Mouse (Mus musculus) ovary, postnatal 10 days (tissue): Measurements from ENCODE around the gene Ogdhl.
"Not testable (repeated sequence)": the region's sequence is repeated elsewhere in the genome, so short reads cannot be mapped to it uniquely, and the experiment has no call there.

Experiments
- DNase-seq: peaks from one replicate; pipeline ENCODE4 v3.0.0; 2022; ENCODE audit warnings: low spot score

Ogdhl gene

DNA sequence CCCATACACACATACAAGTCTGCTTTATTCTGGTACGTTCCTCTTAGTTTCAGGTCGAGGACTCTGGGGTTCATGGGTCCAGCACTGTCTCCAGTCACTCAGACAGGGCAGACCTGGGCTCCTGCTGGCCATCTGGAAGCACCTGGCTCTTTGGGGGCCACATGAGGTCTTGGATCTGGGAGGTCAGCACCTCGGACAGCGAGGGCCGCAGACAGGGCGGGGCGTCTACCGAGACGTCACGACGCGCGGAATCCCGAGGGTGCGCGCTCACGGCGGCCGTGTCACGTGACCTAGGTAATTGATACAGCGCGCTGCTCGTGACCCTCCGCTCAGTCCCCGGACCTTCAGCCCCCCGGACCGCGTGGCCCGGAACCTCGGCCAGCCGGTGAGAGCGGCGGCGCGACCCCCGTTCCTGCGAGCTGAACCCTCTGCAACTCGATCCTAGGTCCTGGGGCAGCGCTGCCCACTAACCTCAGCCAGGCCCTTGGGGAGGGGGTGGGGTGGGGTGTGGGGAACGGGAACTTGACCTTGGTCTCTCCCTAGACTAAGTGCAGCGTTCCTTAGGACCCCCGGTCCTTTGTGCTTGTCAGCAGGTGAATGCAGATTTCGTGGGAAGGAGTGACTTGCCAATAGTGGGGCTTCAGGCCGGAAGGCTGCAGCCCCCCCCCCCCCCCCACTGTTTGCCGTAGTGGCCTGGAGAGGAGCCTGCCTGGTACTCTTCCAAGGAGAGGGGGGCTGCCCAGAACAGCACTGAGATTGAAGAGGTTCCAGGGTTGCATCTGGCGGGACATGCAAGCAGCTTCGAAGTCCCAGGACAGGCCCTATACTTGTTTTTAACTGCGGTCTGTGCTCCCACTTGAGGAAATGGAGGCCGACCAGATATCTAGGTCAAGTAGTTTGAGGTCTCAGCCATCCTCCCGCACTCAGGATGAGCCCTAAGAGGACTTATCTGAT lies at the start of gene Ogdhl:
Ogdhl (plus strand) TSS at position 288 of the 954 bp plus-strand sequence.
- peak; percentile 42 for DNase-seq

DNA sequence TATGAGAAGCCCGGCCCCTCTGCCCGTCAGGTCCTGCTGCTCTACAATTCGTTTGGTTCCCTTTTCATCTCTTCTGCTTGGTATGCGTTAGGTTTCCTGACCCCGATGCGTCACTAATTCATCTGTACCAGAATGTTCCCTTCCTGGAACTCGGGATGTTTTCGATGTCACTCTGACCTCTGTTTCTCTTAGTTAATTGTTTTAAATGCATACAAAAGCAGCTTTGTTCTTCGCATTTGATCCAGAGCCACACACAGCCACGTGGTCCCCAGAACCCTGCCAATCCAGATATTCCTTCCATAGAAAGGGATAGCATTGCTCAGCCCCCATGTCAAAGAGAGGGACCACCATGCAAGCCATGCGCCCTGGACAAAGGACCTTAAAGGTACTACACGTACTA lies 20.2 kb upstream of the Ogdhl start:
- DNase-seq: no peak

DNA sequence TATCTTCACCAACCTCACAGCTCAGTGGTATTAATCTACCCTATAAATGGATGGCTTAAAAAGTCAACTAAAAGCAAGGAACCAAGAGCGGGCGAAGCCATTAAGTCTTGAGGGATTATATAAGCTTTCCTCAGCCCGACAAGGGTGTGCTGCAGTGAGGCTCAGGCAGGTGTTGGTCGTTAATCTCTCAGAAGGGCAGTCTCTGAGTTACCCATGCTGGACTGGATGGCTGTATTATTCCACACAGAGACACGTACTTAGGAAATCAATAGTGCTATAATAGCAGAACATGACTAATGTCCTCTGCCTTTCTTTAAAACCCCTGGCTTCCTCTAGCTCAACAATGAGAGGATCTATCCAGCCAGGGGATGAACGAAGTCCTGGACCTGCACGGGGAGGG lies 19.4 kb upstream of the Ogdhl start:
- DNase-seq: no peak

DNA sequence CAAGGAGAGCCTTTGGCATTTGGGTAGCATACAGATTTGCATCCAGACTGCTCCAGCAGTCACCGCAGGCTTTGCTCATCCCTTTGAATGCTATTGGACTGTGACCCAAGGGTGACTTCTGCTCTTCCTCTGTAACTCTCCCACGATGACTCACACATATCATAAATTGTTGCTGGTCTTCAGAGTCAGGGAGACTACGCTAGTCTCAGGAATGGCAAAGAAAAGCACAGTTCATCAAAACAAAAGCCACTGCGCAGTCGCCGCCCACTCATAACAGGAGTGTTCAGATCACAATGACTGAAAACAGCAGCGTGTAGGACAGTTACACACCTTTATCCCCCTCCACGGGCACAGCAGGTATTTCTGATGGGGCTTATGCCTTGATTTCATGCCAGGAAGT lies 16.9 kb upstream of the Ogdhl start:
- DNase-seq: no peak

DNA sequence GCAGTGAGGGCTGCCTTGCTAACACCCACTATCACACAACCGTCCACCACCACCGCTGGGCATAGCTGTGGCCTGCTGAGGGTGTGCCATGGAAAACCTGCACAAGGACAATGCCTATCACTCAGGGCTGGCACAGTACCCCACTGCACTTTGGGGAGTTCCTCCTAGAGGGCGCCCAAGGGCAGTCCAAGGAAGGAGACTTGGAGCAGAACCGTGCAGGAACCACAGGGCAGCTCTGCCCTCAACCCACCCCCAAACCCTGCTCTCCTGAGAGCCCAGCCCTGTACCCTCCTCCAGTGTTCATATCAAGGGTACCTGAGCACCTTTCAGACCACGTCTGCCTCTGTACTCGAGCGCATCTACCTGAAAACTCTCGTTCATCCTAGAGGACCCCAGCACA lies 11.9 kb upstream of the Ogdhl start:
- DNase-seq: peak; percentile 5

DNA sequence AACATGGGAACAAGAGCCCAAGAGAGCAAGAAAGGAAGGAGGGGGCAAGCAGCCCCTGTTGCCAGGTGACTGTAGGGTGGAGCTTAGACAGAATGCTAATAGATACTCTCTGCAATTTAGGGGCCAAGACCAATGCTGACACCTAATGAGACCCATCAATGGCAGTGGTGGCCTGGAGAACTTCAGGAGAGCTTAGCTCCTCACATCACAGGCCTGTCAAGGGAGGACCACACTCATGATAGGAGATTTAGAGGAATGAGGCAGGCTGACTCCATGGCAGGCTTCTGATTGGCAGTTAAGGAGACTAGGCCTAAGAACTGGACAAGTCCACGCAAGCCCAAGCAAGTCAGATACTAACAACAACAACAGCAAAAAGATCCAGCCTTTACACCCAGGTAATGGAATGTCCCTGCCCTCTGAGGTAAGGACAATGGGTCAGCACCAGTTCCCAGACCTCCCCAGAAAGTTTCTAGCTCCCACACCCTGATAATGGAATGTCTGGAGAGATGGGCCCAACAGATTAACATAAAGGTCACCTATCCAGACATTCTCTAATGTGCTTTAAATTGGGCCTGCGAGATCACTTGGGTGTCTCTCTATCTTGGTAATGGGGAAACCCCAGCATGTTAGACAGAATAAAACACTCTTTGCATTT lies 10.3 kb upstream of the Ogdhl start:
- no peak for DNase-seq

DNA sequence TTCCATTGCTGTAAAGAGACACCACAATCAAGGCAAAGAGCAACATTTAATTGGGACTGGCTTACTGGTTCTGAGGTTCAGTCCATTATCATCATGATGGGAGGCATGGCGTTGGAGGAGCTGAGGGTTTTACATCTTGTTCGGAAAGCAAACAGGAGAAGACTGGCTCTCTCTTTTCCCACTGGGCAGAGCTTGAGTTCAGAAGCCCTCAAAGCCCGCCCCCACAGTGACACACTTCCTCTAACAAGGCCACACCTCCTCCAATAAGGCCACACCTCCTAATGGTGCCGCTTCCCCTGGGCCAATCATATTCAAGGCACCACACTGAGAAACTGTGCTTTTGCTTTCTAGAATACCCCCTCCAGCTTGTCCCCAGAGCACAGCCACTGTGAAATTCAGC lies 4.0 kb upstream of the Ogdhl start:
- no peak for DNase-seq

DNA sequence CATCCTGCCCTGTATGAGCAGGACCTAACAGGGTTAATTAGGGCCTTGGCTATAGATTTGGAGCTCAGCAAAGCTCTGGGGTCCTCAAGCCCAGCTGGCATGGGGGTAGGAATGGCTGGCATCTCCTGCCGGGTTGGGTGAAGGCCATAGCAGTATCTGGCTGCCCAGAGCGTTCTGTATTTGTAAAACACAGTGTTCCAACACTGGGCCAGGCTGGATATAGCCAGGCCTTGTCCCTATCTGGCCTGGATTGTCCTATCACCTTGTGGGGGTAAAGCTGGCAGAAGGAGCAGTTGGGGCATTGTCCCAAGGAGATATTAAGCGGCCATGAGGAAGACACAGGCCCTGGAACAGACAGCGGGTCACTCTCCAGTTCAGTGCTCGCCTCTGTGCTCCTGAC lies 1.4 kb downstream of the Ogdhl start:
- no peak for DNase-seq

DNA sequence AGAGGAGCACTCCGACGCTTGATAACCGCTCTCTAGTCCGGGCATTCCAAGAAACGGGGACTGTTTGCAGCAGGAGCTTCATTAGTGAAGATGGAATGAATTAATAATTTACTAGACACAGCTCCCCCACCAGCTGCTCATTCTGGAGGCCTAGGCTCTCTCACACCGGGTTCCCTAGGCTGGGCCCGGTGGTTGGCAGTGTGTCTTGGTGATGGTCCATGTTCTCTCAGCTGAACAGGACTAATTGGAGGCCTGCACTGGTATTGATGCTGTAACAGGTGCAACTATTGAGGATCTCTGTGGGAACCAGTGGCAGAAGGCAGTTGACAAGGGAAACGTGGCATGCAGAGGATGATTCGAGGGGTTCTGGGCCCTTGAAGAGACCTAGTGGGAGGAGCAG lies 5.5 kb downstream of the Ogdhl start:
- no peak for DNase-seq

DNA sequence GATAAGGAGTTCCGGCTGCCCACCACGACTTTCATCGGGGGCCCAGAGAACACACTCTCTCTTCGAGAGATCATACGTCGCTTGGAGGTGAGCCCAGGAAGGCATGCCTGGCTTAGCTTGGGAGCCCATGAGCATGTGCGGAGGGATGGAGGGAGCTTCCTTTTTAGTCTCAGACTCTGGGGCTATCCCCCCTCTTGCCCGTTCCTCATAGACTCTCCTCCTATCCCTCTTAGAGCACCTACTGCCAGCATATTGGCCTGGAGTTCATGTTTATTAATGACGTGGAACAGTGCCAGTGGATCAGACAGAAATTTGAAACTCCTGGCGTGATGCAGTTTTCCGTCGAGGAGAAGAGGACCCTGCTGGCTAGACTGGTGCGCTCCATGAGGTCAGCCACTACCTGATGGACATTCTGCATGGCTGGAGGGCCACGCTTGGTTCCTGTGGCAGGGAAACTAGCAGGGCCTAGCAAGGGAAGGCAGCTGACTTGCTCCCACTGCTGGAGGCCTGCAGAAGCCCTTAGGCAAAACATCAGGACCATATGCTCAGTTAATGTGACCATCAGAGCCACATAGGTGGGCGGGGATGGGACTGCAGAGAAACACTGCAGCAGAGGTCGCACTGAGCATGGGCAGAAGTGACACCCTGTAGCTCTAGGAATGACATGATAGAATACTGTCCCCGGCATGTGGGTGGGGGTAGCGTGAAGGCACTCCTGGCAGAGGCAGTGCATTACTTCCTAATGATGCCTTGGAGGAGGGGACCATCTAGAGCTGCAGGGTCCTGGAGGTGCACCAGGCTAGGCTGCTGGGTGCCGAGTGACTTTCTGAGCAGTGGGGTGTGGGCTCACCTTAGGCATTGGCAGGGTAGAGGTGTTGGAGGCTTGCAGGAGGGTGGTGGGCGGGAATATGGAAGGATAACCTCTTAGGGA lies 11.0 kb downstream of the Ogdhl start:
- no peak for DNase-seq

DNA sequence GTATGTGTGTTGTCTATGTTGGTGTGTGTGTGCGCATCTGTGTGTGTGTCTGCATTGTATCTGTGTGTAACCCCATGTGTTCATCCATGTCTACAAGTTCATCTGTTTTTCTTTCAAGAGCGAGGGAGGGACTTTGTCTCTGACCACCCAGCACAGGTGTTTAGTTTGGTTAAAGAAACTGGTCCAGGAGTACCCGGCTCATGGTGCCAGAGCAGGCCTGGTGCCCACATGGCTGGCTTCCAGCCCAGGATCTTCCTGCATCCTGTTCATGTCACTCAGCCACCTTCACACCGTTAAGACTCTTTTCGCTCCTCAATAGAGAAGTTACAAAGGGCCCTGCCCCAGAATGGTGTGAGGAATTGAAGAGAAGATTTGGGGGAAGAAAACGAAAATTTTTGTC lies 14.2 kb downstream of the Ogdhl start:
- DNase-seq: no peak

DNA sequence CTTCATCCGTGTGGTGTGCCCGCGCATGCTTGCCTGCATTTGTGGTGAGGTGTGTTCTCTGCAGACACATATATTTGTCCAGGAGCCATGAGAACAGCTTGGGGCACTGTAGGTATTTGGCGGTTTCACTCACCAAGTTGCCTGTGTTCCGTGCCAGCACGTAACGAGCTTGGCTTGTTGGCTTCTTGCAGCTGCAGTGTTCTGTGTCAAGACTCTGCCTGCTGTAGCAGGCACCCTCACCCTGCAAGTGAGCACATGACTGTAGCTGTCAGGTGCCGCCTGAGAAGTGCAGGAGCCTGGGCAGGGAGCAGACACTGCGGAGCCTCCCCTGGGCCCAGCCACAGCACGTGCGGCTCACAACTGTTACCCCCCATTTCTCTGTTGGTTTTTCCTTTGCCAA lies 14.7 kb downstream of the Ogdhl start:
- DNase-seq: no peak

DNA sequence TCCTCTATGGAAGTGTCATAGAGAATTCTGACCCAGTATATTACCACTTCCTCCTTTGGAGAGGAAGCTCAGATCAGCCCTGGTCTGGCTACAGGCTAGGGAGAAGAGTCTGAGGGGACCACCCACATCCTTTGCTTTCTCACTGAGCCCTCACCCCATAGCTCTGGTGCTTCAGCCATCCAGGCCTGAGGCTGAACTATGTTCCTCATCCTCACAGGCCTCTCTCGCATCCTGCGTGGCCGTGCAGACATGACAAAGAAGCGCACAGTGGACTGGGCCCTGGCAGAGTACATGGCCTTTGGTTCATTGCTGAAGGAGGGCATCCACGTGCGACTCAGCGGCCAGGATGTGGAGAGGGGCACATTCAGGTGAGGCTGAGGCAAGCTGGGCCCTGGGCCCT lies 20.0 kb downstream of the Ogdhl start:
- no peak for DNase-seq

DNA sequence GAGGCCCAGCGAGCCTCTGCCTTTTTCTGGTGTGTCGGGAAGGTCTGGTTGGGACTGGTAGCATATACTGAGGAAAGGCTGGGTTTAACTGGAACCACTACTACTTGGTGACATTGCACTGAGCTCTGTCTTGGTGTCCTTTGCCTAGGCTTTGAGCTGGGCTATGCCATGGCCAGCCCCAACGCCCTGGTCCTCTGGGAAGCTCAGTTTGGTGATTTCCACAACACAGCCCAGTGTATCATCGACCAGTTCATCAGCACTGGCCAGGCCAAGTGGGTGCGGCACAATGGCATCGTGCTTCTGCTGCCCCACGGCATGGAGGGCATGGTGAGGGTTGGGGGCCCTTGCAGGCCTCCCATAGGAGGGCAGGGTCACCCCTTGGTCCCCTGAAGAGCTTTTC lies 22.4 kb downstream of the Ogdhl start:
- DNase-seq: no peak

DNA sequence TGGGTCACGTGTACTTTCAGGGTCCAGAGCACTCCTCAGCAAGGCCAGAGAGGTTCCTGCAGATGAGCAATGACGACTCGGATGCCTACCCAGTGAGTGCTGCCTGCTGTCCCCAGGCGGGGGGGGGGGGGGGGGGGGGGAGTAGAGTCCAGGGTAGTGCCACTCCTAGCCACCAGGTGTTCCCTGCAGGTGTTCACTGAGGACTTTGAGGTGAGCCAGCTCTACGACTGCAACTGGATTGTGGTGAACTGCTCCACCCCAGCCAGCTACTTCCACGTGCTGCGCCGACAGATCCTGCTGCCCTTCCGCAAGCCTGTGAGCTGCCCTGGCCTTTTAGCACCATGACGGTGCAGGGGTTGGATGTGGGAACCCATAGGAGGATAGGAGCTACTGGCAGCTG lies 22.9 kb downstream of the Ogdhl start:
- DNase-seq: no peak

DNA sequence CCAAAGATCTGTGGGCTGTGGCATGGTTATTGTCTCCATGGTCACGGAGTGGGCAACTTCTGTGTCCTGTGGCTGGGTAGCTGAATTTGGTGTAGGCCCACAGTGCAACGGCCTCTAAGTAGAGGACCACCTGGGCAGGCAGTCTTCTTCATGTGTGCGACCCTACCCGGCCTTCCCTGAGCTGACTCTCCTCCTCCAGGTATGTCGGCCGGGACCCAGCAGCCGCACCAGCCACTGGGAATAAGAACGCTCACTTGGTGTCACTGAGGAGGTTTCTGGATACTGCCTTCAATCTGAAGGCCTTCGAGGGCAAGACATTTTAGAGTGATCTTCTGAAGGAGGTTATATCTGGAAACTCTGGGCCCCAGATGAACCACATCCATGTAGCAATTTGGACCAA lies 25.5 kb downstream of the Ogdhl start:
- DNase-seq: no peak

DNA sequence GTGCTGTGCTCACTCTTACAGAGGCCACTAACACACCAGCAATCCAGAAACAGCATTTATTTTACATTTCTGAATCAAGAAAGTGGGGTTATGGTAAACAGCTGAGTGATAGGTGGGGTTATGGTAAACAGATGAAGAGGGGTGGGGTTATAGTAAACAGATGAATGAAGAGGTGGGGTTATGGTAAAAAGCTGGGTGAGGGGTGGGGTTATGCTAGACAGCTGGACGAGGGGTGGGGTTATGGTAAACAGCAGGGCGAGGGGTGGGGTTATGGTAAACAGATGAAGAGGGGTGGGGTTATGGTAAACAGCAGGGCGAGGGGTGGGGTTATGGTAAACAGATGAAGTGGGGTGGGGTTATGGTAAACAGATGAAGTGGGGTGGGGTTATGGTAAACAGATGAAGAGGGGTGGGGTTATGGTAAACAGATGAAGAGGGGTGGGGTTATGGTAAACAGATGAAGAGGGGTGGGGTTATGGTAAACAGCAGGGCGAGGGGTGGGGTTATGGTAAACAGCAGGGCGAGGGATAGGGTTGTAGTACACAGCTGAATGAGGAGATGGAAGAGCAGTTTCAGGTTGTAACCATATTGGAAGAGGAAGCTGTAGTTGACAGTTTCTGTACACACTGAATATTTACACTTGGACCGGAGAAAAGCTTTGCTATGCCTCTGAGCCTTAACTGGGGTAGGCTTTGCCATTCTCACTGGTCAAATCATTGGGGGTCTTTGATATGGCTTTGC lies 29.5 kb downstream of the Ogdhl start:
- not testable (repeated sequence) for DNase-seq

DNA sequence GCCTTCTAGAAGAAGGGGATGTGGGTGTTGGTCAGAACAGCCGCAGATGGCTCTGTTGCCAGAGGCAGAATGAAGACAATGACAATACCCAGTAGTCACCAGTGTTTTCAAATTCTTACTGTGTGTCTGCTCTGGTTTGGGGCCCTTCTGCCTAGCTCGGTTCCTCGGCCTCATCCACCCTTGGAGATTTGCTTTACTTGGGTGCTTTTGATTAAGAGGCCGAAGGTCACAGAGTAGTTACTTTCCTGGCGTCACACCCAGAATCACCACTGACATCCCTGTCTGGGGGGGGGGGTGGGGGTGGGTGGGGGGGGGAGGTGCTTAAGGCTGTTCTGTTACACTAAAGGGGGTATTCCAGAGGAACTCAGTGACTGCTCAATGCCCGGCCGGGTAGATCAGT lies 42.5 kb downstream of the Ogdhl start:
- DNase-seq: no peak

DNA sequence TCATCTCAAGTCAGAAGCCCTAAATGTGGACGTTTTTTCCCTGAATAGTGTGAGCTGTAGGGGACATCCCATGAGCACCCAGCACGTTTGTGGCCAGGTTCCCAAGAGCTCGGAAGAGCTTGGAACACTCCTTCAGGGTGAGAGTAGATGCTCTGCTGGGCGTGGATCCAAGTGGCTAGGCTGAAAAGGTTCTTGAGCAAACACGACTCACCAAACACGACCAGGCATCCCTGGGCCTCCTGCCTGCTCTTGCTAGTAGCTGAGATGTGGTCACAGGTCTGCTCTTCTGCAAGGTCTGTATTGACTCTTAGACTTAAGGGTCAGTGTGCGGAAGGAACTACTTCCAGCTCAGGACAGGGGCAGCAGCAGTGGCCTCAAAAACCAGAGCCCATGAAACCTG lies 47.9 kb downstream of the Ogdhl start:
- DNase-seq: no peak

DNA sequence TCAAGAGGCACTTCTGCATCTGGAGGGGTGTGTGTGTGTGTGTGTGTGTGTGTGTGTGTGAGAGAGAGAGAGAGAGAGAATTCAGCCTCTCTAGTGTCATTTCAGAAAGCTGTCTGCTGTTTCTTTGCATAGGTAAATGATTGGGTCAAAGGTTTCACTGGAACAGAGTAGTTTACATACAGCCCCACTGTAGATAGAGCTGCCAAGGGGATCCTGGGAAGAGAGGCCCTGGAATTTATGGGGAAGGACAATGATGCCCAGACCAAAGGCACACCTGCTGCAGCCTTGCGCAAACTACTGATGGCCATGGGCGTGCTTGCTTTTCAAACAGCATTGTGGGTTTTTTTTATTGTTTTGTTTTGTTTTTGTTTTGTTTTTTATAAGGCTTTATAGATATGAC lies 50.7 kb downstream of the Ogdhl start:
- no peak for DNase-seq

DNA sequence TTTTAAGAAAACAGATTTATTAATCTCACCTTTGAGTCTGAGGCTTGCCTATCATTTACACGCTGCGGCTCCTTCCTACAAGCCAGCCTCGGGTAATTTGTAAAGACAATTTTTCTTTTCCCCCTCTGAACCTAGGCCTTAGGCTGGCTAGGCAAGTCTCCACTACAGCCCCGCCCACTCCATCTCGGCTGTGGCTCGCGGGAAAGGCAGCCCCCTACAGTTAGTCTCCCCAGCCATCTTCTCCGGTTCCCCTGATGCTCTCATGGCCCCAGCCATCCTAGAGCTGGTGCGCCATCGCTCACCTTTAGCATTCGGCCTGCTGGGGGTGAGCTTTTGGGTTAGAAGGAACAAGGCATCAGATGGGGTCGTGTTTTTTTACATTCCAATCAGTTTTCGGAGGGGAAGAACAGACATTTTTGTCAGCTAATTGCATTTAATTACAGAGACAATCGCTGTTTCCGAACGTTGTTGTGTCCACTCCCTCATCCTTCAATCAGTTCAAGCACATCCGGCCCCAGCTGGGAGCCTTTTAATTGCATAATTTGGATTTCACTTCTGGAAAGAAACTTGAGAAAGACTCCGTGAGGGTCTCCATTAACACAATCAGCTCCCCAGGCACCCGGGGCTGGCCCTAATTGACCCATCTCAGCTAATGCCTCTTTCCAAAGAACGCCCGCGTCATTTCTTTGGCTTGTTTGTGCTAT lies 57.7 kb downstream of the Ogdhl start:
- no peak for DNase-seq
